Mouse (Mus musculus): ENCODE results near the gene Sh3kbp1. TPM values are rescaled to one million over a fixed set of nuclear protein-coding genes. Genes with fewer than 3 reads are reported as not detected.

Sh3kbp1 gene
- total RNA-seq, 2 experiments from 2014 or later = 54.7 to 63.5 TPM

DNA sequence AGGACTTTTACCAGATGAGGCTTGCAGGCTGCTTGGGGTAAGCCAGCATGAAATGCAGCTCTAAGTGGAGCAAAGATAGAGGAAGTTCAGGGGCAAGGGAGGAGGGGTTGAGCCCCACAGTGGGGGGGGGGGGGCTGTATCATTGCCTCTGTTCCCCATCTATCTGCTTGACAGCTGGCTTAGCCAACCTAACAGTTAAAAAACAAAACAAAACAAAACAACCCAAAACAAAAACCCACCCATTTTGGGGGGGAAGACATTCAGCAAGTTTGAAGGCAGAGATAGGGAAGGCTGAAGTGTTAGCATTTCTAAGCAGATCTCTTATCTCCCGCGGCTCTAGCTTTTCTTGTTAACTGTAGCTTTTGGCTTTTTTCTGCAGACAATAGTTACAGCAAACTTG is 49.2 kb downstream of the Sh3kbp1 start:
- intact Hi-C loops (cut with DNase I) = loop anchor here (5.0 kb wide), 1 partner anchor 181 kb away; no protein-coding TSS in a partner anchor

GRCm38 (mm10) chrX:159677585-159678319 is 50.7 kb downstream of the Sh3kbp1 start:
- no peak for DNase-seq (ENCODE audit: low spot score in 2 of 2)

More for the DNA sequence above, 49.2 kb downstream of the Sh3kbp1 start:
- DNase-seq (ENCODE audit: low spot score in 2 of 2) = no peak

DNA sequence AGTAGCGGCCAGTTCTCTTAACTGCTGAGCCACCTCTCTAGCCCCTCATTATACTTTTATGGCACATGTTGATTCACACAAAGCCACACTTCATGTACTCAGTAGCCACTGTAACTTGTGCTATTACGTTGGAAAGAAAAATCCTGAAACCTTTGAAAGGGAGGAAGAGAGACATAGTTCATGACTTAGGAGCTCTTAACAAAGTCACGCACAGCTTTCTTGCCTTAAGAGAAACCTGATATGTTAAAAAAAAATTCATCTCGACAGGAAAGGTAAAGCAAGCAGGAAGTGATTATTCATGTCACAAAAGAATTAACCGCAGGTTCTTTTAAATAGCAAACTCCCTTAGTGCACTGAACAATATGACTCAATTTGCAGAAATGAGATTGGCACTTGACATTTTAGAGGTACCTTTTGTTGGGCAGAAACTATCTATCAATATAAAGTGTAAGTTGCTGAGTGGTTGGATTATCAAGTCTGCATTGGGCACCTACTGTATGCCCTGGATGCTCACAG is 51.3 kb downstream of the Sh3kbp1 start:
- intact Hi-C loops (cut with DNase I) = loop anchor here (5.0 kb wide), 1 partner anchor 179 kb away; no protein-coding TSS in a partner anchor
- DNase-seq (ENCODE audit: low spot score in 2 of 2) = no peak

More at GRCm38 (mm10) chrX:159677585-159678319, 50.7 kb downstream of the Sh3kbp1 start:
- intact Hi-C loops (cut with DNase I) = loop anchor here (5.0 kb wide), 1 partner anchor 180 kb away; no protein-coding TSS in a partner anchor

DNA sequence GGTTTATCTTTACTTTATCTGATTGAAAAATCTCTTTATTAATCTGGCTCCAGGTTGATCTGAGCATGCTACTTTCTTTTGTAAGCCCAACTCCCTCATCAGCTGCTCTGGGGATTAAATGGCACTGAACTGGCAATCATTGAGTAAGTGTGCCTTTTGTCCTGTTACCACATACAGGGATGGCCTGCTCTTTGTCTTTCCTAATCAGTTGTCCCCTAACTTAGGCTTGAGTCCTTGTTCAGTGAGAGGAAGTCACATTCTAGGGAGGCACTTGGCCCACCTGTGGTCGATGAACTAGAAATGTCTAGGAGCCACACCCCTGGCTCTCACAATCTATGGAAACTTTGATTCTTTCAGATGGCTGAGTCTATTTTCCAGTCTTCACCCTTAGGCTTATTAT is 58.4 kb downstream of the Sh3kbp1 start:
- no peak for DNase-seq (ENCODE audit: low spot score in 2 of 2)
- intact Hi-C loops (cut with DNase I) = no loop called here

- no peak for DNase-seq (ENCODE audit: low spot score in 2 of 2)
- intact Hi-C loops (cut with DNase I) = no loop called here
These were observed 59.8 kb downstream of the Sh3kbp1 start for GRCm38 (mm10) chrX:159686850-159687249.

GRCm38 (mm10) chrX:159688698-159689097 is 61.6 kb downstream of the Sh3kbp1 start:
- intact Hi-C loops (cut with DNase I) = no loop called here

GRCm38 (mm10) chrX:159689785-159690416 is 62.8 kb downstream of the Sh3kbp1 start:
- no peak for DNase-seq (ENCODE audit: low spot score in 2 of 2)
- intact Hi-C loops (cut with DNase I) = no loop called here

More at GRCm38 (mm10) chrX:159688698-159689097, 61.6 kb downstream of the Sh3kbp1 start:
- DNase-seq (ENCODE audit: low spot score in 2 of 2) = no peak

GRCm38 (mm10) chrX:159693126-159693525 is 66.1 kb downstream of the Sh3kbp1 start:
- intact Hi-C loops (cut with DNase I) = no loop called here
- DNase-seq (ENCODE audit: low spot score in 2 of 2) = no peak

- intact Hi-C loops (cut with DNase I) = no loop called here
- DNase-seq (ENCODE audit: low spot score in 2 of 2) = no peak
These were observed 69.5 kb downstream of the Sh3kbp1 start for GRCm38 (mm10) chrX:159696545-159696944.

DNA sequence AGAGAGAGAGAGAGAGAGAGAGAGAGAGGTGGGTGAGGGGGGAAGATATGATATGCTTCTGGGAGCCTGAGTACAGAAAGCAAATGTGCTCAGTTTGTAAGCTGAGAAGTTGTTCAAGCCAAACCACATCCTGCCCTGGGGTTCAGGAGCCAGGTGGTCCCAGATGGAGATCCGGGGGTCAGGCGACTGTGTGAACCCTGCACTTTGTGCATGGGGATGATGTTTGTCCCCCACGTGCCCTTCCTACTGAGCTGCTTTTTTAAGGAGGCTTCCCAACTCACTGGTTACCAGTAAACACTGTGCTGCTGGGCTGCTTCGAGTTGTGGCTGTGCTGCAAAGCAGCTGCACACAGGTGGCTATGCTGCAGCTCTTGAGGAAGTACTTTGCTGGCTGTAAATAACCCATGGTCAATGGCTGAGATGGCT is 70.0 kb downstream of the Sh3kbp1 start:
- DNase-seq (ENCODE audit: low spot score in 2 of 2) = no peak
- intact Hi-C loops (cut with DNase I) = no loop called here

DNA sequence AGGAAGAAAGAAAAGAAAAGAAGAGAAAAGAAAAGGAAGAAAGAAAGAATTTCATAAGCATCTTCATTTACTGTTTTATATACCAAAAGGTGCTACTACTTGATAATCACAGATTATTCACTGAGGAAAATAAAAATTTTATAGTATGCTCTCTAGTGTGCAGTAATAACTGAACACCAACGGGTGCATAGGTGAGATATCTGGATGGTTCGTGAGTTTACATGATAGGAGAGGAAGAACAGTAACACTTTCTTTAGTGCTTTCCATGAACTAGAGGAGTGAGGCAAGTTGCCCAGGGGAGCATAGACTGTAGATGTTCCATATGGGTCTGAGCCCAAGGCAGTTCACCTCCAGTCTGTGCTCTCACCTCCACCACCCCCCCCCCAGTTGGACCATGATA is 75.8 kb downstream of the Sh3kbp1 start:
- intact Hi-C loops (cut with DNase I) = no loop called here
- DNase-seq (ENCODE audit: low spot score in 2 of 2) = no peak

GRCm38 (mm10) chrX:159704381-159705004 is 77.4 kb downstream of the Sh3kbp1 start:
- intact Hi-C loops (cut with DNase I) = no loop called here
- DNase-seq (ENCODE audit: low spot score in 2 of 2) = no peak

- DNase-seq (ENCODE audit: low spot score in 2 of 2) = no peak
- intact Hi-C loops (cut with DNase I) = no loop called here
These were observed 78.3 kb downstream of the Sh3kbp1 start for GRCm38 (mm10) chrX:159705412-159705811.

DNA sequence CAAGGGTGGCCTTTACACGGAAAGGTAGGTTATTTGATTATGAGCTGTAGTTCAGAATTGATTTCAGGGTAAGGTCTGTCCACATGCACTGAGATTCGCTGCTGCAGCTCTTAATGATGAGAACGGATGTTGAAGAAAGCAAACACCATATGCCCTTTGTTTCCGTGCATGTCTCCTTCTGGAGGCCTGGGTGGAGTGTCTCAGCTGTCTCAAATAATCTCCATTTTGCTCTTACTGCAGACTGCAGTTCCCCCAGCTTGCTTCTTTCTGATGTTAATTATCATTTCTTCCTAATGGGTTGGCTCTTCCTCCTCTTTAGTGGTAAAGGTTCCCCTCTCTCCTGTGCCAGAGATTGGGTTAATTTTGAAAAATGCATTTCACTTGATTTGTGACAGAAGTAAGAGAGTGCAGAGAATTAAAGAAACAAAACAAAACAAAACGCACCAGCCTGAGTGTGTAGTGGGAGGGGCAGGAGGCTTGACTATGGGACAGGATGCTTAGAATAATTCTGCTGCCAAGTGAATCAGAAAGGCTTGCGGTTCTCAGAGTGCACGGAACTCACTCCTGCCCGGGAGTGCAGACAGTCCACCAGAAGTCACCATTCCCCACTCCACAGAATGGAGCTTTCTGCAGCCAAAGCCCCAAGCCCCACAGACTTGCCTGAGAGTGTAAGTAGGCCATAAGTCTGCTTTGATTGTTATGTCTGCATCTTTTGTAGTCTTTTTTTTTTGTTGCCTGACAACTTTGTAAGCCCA is 81.2 kb downstream of the Sh3kbp1 start:
- DNase-seq (ENCODE audit: low spot score in 2 of 2) = no peak
- intact Hi-C loops (cut with DNase I) = no loop called here

DNA sequence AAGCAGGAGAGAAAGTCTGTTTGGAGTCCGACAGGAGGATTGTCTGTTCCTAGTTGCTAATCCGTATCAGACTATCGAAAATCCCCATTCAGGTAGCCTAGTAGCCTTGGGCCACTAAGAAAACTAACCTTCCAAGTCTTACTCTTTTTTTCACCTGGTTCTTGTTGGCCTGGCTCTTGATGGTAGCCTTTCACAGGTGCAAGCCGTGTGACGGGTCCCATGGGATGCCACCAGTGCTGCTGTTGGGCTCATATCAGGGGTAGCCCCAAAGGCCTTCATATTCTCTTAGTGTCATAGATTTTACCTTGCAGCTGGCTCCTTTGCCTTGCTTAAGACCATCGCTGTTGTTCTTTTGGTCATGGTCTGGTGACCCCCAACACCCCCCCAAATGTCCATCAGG is 82.2 kb downstream of the Sh3kbp1 start:
- intact Hi-C loops (cut with DNase I) = no loop called here
- no peak for DNase-seq (ENCODE audit: low spot score in 2 of 2)

GRCm38 (mm10) chrX:159711070-159712029 is 84.3 kb downstream of the Sh3kbp1 start:
- intact Hi-C loops (cut with DNase I) = no loop called here
- DNase-seq (ENCODE audit: low spot score in 2 of 2) = no peak

DNA sequence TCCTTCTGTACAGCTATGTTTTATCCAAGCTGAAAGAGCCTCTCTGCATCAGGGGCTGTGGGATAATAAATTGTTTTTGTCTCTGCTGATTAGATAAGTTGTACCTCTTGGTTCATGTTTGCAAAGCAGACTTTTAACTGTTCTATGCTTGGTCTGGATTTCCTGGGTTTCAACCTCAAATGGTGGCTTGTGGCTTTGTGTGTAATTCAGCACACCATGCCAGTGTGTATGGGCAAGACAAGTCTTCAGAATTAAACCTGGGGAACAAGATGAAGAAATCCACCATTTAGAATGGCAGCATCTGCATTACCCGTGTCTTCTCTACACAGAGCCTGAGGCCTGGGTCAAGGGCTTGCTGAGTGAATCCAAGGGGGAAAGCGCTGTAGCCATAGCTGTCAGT is 86.1 kb downstream of the Sh3kbp1 start:
- no peak for DNase-seq (ENCODE audit: low spot score in 2 of 2)
- intact Hi-C loops (cut with DNase I) = no loop called here

- intact Hi-C loops (cut with DNase I) = no loop called here
- no peak for DNase-seq (ENCODE audit: low spot score in 2 of 2)
These were observed 94.3 kb downstream of the Sh3kbp1 start for GRCm38 (mm10) chrX:159721390-159721789.

DNA sequence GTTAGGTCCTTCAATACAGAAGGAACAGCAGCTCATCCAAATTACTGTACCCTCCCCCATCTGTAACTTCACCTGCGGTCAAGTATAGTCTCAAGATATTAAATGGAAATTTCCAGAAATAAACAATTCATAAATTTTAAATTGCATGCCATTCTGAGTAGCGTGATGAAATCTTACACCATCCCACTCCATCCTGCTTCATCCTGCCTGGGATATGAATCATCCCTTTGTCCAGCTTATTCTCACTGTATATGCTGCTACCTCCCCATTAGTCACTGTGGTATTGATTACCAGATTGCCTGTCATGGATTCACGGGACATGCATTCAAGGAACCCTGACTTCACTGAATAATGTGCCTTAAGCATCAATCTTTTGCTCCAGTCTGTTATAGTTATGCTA is 104.3 kb downstream of the Sh3kbp1 start:
- intact Hi-C loops (cut with DNase I) = no loop called here
- no peak for DNase-seq (ENCODE audit: low spot score in 2 of 2)

Measured in left cerebral cortex, postnatal 25 days (tissue).